Mouse (Mus musculus) hindbrain, embryonic 14.5 days (tissue): ENCODE results near the gene Krtap1-3. TPM values are rescaled to one million over a fixed set of nuclear protein-coding genes. Genes with fewer than 3 reads are reported as not detected.

Experiments
- polyA plus RNA-seq: library from polyadenylated mRNA; unstranded; fragments of >200 nt; fragmentation: Nextera tagmentation; extraction: Ambion mirVana; gene quantifications from 2 replicates; pipeline ENCODE4 v1.2.1, GENCODE M21; 2014

The Krtap1-3 gene
- polyA plus RNA-seq, 1 experiment from 2014 or later: not detected

Other genes starting within 250 kb of the Krtap1-3 start
- 0.13 TPM in 1 of 2 replicates, not detected in the other for gene Krt27, start 240.2 kb downstream of the Krtap1-3 start, polyA plus RNA-seq
- gene Krt28, start 216.4 kb downstream of the Krtap1-3 start, polyA plus RNA-seq: 0.38 and 0.59 TPM in 2 replicates
- 31.7 and 39.9 TPM in 2 replicates for gene Krt10, start 202.0 kb downstream of the Krtap1-3 start, polyA plus RNA-seq
- not detected in 2 replicates for gene Krt12, start 169.1 kb downstream of the Krtap1-3 start, polyA plus RNA-seq
- gene Krt20, start 153.2 kb downstream of the Krtap1-3 start, polyA plus RNA-seq: 0.14 TPM in 1 of 2 replicates, not detected in the other
- 0.32 TPM in 1 of 2 replicates, not detected in the other for gene Krt23, start 98.2 kb downstream of the Krtap1-3 start, polyA plus RNA-seq
- gene Krt39, start 70.0 kb downstream of the Krtap1-3 start, polyA plus RNA-seq: not detected in 2 replicates
- gene Krt40, start 48.2 kb downstream of the Krtap1-3 start, polyA plus RNA-seq: not detected in 2 replicates
- gene Krtap3-3, start 40.5 kb downstream of the Krtap1-3 start, polyA plus RNA-seq: not detected in 2 replicates
- gene Krtap3-2, start 34.5 kb downstream of the Krtap1-3 start, polyA plus RNA-seq: not detected in 2 replicates
- gene Gm11939, start 31.9 kb downstream of the Krtap1-3 start, polyA plus RNA-seq: not detected in 2 replicates
- not detected in 2 replicates for gene Krtap3-1, start 24.7 kb downstream of the Krtap1-3 start, polyA plus RNA-seq
- gene Krtap1-5, start 10.3 kb downstream of the Krtap1-3 start, polyA plus RNA-seq: not detected in 2 replicates
- not detected in 2 replicates for gene Krtap1-4, start 7.7 kb downstream of the Krtap1-3 start, polyA plus RNA-seq
- not detected in 2 replicates for gene Krtap9-3, start 6.8 kb upstream of the Krtap1-3 start, polyA plus RNA-seq
- gene Gm11938, start 12.0 kb upstream of the Krtap1-3 start, polyA plus RNA-seq: not detected in 2 replicates
- not detected in 2 replicates for gene Gm11937, start 18.9 kb upstream of the Krtap1-3 start, polyA plus RNA-seq
- gene Krtap2-4, start 23.5 kb upstream of the Krtap1-3 start, polyA plus RNA-seq: not detected in 2 replicates
- gene Gm11562, start 29.1 kb upstream of the Krtap1-3 start, polyA plus RNA-seq: not detected in 2 replicates
- not detected in 2 replicates for gene Krtap4-1, start 36.9 kb upstream of the Krtap1-3 start, polyA plus RNA-seq
- not detected in 2 replicates for gene Krtap4-2, start 43.7 kb upstream of the Krtap1-3 start, polyA plus RNA-seq
- gene Krtap4-7, start 52.8 kb upstream of the Krtap1-3 start, polyA plus RNA-seq: not detected in 2 replicates
- not detected in 2 replicates for gene Gm11555, start 58.9 kb upstream of the Krtap1-3 start, polyA plus RNA-seq
- gene Gm11563, start 67.6 kb upstream of the Krtap1-3 start, polyA plus RNA-seq: not detected in 2 replicates
- gene Krtap4-6, start 74.6 kb upstream of the Krtap1-3 start, polyA plus RNA-seq: not detected in 2 replicates
- not detected in 2 replicates for gene Gm14190, start 99.4 kb upstream of the Krtap1-3 start, polyA plus RNA-seq
- not detected in 2 replicates for gene Gm14180, start 143.0 kb upstream of the Krtap1-3 start, polyA plus RNA-seq
- gene Gm11595, start 181.6 kb upstream of the Krtap1-3 start, polyA plus RNA-seq: not detected in 2 replicates
- gene Krtap4-8, start 189.4 kb upstream of the Krtap1-3 start, polyA plus RNA-seq: not detected in 2 replicates
- gene Krtap4-9, start 193.9 kb upstream of the Krtap1-3 start, polyA plus RNA-seq: not detected in 2 replicates
- not detected in 2 replicates for gene Gm11596, start 202.1 kb upstream of the Krtap1-3 start, polyA plus RNA-seq
- gene Gm11569, start 207.6 kb upstream of the Krtap1-3 start, polyA plus RNA-seq: not detected in 2 replicates
- gene Gm11554, start 213.1 kb upstream of the Krtap1-3 start, polyA plus RNA-seq: not detected in 2 replicates
- gene Krtap4-13, start 218.6 kb upstream of the Krtap1-3 start, polyA plus RNA-seq: not detected in 2 replicates
- gene Gm11564, start 224.3 kb upstream of the Krtap1-3 start, polyA plus RNA-seq: not detected in 2 replicates
- not detected in 2 replicates for gene 2300003K06Rik, start 246.7 kb upstream of the Krtap1-3 start, polyA plus RNA-seq